Comparison of ENCODE assay signal across 9 mouse cellular contexts in the genomic region with DNA sequence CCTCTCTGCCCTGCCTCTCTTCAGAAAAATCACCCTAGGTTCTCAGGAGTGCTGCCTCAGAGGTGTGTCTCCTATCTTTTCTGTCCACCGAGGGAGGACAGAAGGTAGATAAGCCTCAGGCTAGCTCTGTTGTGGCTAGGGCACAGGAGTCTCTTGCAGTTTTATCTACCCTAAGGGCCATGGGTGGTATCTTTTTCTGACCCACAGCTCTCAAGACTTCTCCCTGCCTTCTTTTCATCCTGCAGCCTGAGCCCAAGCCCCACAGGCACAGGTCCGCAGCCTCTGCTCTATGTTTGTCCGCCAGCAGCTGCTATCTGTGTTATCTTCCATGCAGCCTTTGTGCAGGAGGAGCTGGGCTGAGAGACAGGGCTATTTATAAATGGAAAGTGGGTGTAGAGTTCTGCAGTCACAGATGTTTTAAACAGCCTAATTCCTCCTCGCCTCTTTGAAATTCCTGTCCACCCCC. TPM values are rescaled to one million over a fixed set of nuclear protein-coding genes. Genes with fewer than 3 reads are reported as not detected.
DNase-seq lines count a peak whose midpoint lies in the region; ATAC-seq and TF ChIP-seq lines count a peak whose summit lies in the region.
"Had no signal": no experiment of that assay in that cellular context is flagged by ENCODE, and none has a peak within 500 bp of the region (broad histone marks: within the 10 kb centered on the region; RNA-seq: fewer than 3 reads in every experiment).

No protein-coding gene starts in this region.

- H3K27me3 ChIP-seq in heart, embryonic 14.5 days (ENCODE audit: control insufficient read depth, insufficient read depth, low read length) = no peaks in the 10 kb centered on the region
- no peaks in the 10 kb centered on the region for H3K27me3 ChIP-seq in liver, embryonic 15.5 days
- no peaks in the 10 kb centered on the region for H3K27me3 ChIP-seq in stomach, embryonic 16.5 days (ENCODE audit: control insufficient read depth, insufficient read depth, low read length)
- H3K27me3 ChIP-seq: limb, embryonic 15.5 days had no signal

- peaks cover 30% of the 10 kb centered on the region for H3K36me3 ChIP-seq in heart, embryonic 14.5 days (ENCODE audit: control insufficient read depth, insufficient read depth, low read length)
- peaks cover 27% of the 10 kb centered on the region for H3K36me3 ChIP-seq in liver, embryonic 15.5 days (replicated peaks)
- H3K36me3 ChIP-seq in stomach, embryonic 16.5 days (ENCODE audit: control insufficient read depth, insufficient read depth, low read length) = peaks cover 9% of the 10 kb centered on the region

- H3K4me2 ChIP-seq in heart, embryonic 14.5 days (ENCODE audit: low read length) = peak overlapping the region; percentile 63
- peak overlapping the region; percentile 63 for H3K4me2 ChIP-seq in liver, embryonic 15.5 days
- no peak overlapping the region for H3K4me2 ChIP-seq in stomach, embryonic 16.5 days (ENCODE audit: low read depth, low read length)
- H3K4me2 ChIP-seq: limb, embryonic 15.5 days had no signal

- no peaks in the 10 kb centered on the region for H3K9me3 ChIP-seq in heart, embryonic 14.5 days (ENCODE audit: control insufficient read depth, low read length)
- H3K9me3 ChIP-seq in liver, embryonic 15.5 days (replicated peaks) = no peaks in the 10 kb centered on the region
- no peaks in the 10 kb centered on the region for H3K9me3 ChIP-seq in stomach, embryonic 16.5 days (replicated peaks; ENCODE audit: control insufficient read depth, low read length)
- H3K9me3 ChIP-seq: limb, embryonic 15.5 days had no signal

- peak overlapping the region; percentile 58 for H3K9ac ChIP-seq in heart, embryonic 14.5 days (ENCODE audit: low read length)
- peak overlapping the region; percentile 28 for H3K9ac ChIP-seq in liver, embryonic 15.5 days
- H3K9ac ChIP-seq in stomach, embryonic 16.5 days (ENCODE audit: low read length) = no peak overlapping the region
- H3K9ac ChIP-seq: limb, embryonic 15.5 days had no signal

- H3K27ac ChIP-seq in layer of hippocampus, adult 2 months = peak overlapping the region; percentile 92
- H3K27ac ChIP-seq in heart, embryonic 14.5 days (replicated peaks in 1 of 2; ENCODE audit: control insufficient read depth in 1 of 2, insufficient read depth in 1 of 2, low read depth in 2 of 2, low read length in 2 of 2) = peak overlapping the region; percentile 87 to 97
- H3K27ac ChIP-seq in liver, embryonic 15.5 days (replicated peaks) = peak overlapping the region; percentile 88
- H3K27ac ChIP-seq in stomach, embryonic 16.5 days (ENCODE audit: low read length) = no peak overlapping the region
- H3K27ac ChIP-seq: limb, embryonic 15.5 days had no signal

- peak; percentile 79 for ATAC-seq in common myeloid progenitor, adult 5-6 weeks (replicated peaks; ENCODE audit: low read depth, poor library complexity, severe bottlenecking)
- peak; percentile 84 for ATAC-seq in heart, embryonic 14.5 days (ENCODE audit: insufficient number of reproducible peaks, insufficient read depth, low FRiP score, low read depth)
- ATAC-seq in liver, embryonic 15.5 days (ENCODE audit: insufficient read depth) = peak; percentile 93
- peak; percentile 78 for ATAC-seq in stomach, embryonic 16.5 days (ENCODE audit: insufficient read depth, low FRiP score)
- no peak for ATAC-seq in inflammation-experienced regulatory T-cells, adult 6 months
- no peak for ATAC-seq in granulocyte monocyte progenitor cell, adult 5-6 weeks (replicated peaks; ENCODE audit: poor library complexity, severe bottlenecking)

- WGBS in heart, embryonic 14.5 days = 3% methylated on average over 4 of the region's 4 CpGs
- 8% methylated on average over 4 of the region's 4 CpGs for WGBS in liver, embryonic 15.5 days (ENCODE audit: insufficient replicate concordance)
- WGBS in stomach, embryonic 16.5 days = 9% methylated on average over 4 of the region's 4 CpGs

- no peak for TF ChIP-seq CTCF in layer of hippocampus, adult 2 months (conservative IDR thresholded peaks at IDR 0.05)

- peaks cover 9 to 35% of the 10 kb centered on the region in 2 experiments for H3K4me1 ChIP-seq in heart, embryonic 14.5 days (ENCODE audit: control insufficient read depth in 2 of 2, insufficient read depth in 2 of 2, low read length in 2 of 2)
- H3K4me1 ChIP-seq in liver, embryonic 15.5 days (replicated peaks) = peaks cover 54% of the 10 kb centered on the region
- H3K4me1 ChIP-seq in stomach, embryonic 16.5 days (ENCODE audit: control insufficient read depth, insufficient read depth, low read length) = peaks cover 10% of the 10 kb centered on the region
- H3K4me1 ChIP-seq: limb, embryonic 15.5 days had no signal

- peak in 1 of 2 experiments; percentile 73 for DNase-seq in layer of hippocampus, adult 2 months (ENCODE audit: low spot score in 2 of 2)
- no peak for DNase-seq in layer of hippocampus, postnatal 14 days (ENCODE audit: low spot score in 2 of 2)

- no peak overlapping the region for H3K4me3 ChIP-seq in layer of hippocampus, adult 2 months
- peak overlapping the region in 1 of 2 experiments; percentile 2; a peak in 1 of 4 replicates for H3K4me3 ChIP-seq in heart, embryonic 14.5 days (ENCODE audit: control insufficient read depth in 1 of 2, insufficient read depth in 1 of 2, low read depth in 1 of 2, low read length in 2 of 2)
- H3K4me3 ChIP-seq in liver, embryonic 15.5 days (replicated peaks) = peak overlapping the region; percentile 9
- no peak overlapping the region for H3K4me3 ChIP-seq in stomach, embryonic 16.5 days (replicated peaks; ENCODE audit: low read length)
- H3K4me3 ChIP-seq: limb, embryonic 15.5 days had no signal

RNA-seq across cellular contexts. Expression of gene C1qtnf4, which starts 15.5 kb away (rescaled TPM):
- total RNA-seq in layer of hippocampus, adult 2 months (2021) = 100 to 1,000 TPM; 184 to 200 TPM
- total RNA-seq in layer of hippocampus, postnatal 14 days (2021) = 100 to 1,000 TPM; 172 to 176 TPM
- not detected in 2 replicates for total RNA-seq in common myeloid progenitor, adult 5-6 weeks (2017)
- 19.4 and 22.2 TPM in 2 replicates for polyA plus RNA-seq in heart, embryonic 14.5 days (2014; fragmentation: Nextera tagmentation; extraction: Ambion mirVana)
- 1.9 and 2.0 TPM in 2 replicates for polyA plus RNA-seq in liver, embryonic 15.5 days (2015; fragmentation: Nextera tagmentation; extraction: Ambion mirVana)
- 5.3 and 5.7 TPM in 2 replicates for polyA plus RNA-seq in stomach, embryonic 16.5 days (2015; fragmentation: Nextera tagmentation; extraction: Ambion mirVana)
- polyA plus RNA-seq in inflammation-experienced regulatory T-cells, adult 6 months (2017; shearing (Covaris generic)) = 1 to 10 TPM in 2 of 3 experiments, under 1 TPM in 1; 0.65 to 1.7 (median 1.2) TPM
- total RNA-seq in granulocyte monocyte progenitor cell, adult 5-6 weeks (2014; fragmentation: Nextera tagmentation) = not detected in 2 replicates
- not detected in 2 replicates for total RNA-seq in granulocyte monocyte progenitor cell, adult 5-6 weeks (2017)

RNA-seq across cellular contexts. Expression of gene Mtch2, which starts 23.2 kb away (rescaled TPM):
- 100 to 1,000 TPM; 114 to 129 TPM for total RNA-seq in layer of hippocampus, adult 2 months (2021)
- total RNA-seq in layer of hippocampus, postnatal 14 days (2021) = 100 to 1,000 TPM; 134 to 139 TPM
- 139 and 181 TPM in 2 replicates for total RNA-seq in common myeloid progenitor, adult 5-6 weeks (2017)
- polyA plus RNA-seq in heart, embryonic 14.5 days (2014; fragmentation: Nextera tagmentation; extraction: Ambion mirVana) = 277 and 286 TPM in 2 replicates
- 114 and 116 TPM in 2 replicates for polyA plus RNA-seq in liver, embryonic 15.5 days (2015; fragmentation: Nextera tagmentation; extraction: Ambion mirVana)
- 221 and 238 TPM in 2 replicates for polyA plus RNA-seq in stomach, embryonic 16.5 days (2015; fragmentation: Nextera tagmentation; extraction: Ambion mirVana)
- polyA plus RNA-seq in inflammation-experienced regulatory T-cells, adult 6 months (2017; shearing (Covaris generic)) = 100 to 1,000 TPM; 115 to 143 (median 119) TPM
- 152 and 169 TPM in 2 replicates for total RNA-seq in granulocyte monocyte progenitor cell, adult 5-6 weeks (2014; fragmentation: Nextera tagmentation)
- 206 and 241 TPM in 2 replicates for total RNA-seq in granulocyte monocyte progenitor cell, adult 5-6 weeks (2017)

RNA-seq across cellular contexts. Expression of gene Kbtbd4, which starts 34.4 kb away (rescaled TPM):
- total RNA-seq in layer of hippocampus, adult 2 months (2021) = 10 to 100 TPM; 38.1 to 39.5 TPM
- 10 to 100 TPM; 31.3 to 38.8 TPM for total RNA-seq in layer of hippocampus, postnatal 14 days (2021)
- total RNA-seq in common myeloid progenitor, adult 5-6 weeks (2017) = 26.1 and 35.8 TPM in 2 replicates
- polyA plus RNA-seq in heart, embryonic 14.5 days (2014; fragmentation: Nextera tagmentation; extraction: Ambion mirVana) = 20.6 and 24.8 TPM in 2 replicates
- 16.1 and 17.6 TPM in 2 replicates for polyA plus RNA-seq in liver, embryonic 15.5 days (2015; fragmentation: Nextera tagmentation; extraction: Ambion mirVana)
- 29.7 and 32.4 TPM in 2 replicates for polyA plus RNA-seq in stomach, embryonic 16.5 days (2015; fragmentation: Nextera tagmentation; extraction: Ambion mirVana)
- 10 to 100 TPM; 44.8 to 51.0 (median 45.0) TPM for polyA plus RNA-seq in inflammation-experienced regulatory T-cells, adult 6 months (2017; shearing (Covaris generic))
- total RNA-seq in granulocyte monocyte progenitor cell, adult 5-6 weeks (2014; fragmentation: Nextera tagmentation) = 14.4 and 16.4 TPM in 2 replicates
- 18.1 and 26.1 TPM in 2 replicates for total RNA-seq in granulocyte monocyte progenitor cell, adult 5-6 weeks (2017)

RNA-seq across cellular contexts. Expression of gene Ndufs3, which starts 34.5 kb away (rescaled TPM):
- 100 to 1,000 TPM; 224 to 255 TPM for total RNA-seq in layer of hippocampus, adult 2 months (2021)
- 100 to 1,000 TPM; 226 to 232 TPM for total RNA-seq in layer of hippocampus, postnatal 14 days (2021)
- 77.5 and 102 TPM in 2 replicates for total RNA-seq in common myeloid progenitor, adult 5-6 weeks (2017)
- polyA plus RNA-seq in heart, embryonic 14.5 days (2014; fragmentation: Nextera tagmentation; extraction: Ambion mirVana) = 410 and 423 TPM in 2 replicates
- polyA plus RNA-seq in liver, embryonic 15.5 days (2015; fragmentation: Nextera tagmentation; extraction: Ambion mirVana) = 134 and 136 TPM in 2 replicates
- 221 and 234 TPM in 2 replicates for polyA plus RNA-seq in stomach, embryonic 16.5 days (2015; fragmentation: Nextera tagmentation; extraction: Ambion mirVana)
- 100 to 1,000 TPM; 108 to 135 (median 118) TPM for polyA plus RNA-seq in inflammation-experienced regulatory T-cells, adult 6 months (2017; shearing (Covaris generic))
- total RNA-seq in granulocyte monocyte progenitor cell, adult 5-6 weeks (2014; fragmentation: Nextera tagmentation) = 159 TPM in 2 replicates
- 93.2 and 128 TPM in 2 replicates for total RNA-seq in granulocyte monocyte progenitor cell, adult 5-6 weeks (2017)

Comparison
In these comparisons a context has a peak if more than half of its experiments do, and no peak if none do; other contexts are left out.
1. ATAC-seq: peak in common myeloid progenitor, adult 5-6 weeks (single experiment), heart, embryonic 14.5 days (single experiment), liver, embryonic 15.5 days (single experiment) and stomach, embryonic 16.5 days (single experiment); none in inflammation-experienced regulatory T-cells, adult 6 months (single experiment) and granulocyte monocyte progenitor cell, adult 5-6 weeks (single experiment).
2. RNA of gene C1qtnf4, which starts 15.5 kb away (total RNA-seq): 184 to 200 TPM in layer of hippocampus, adult 2 months and 172 to 176 TPM in layer of hippocampus, postnatal 14 days; not detected in common myeloid progenitor, adult 5-6 weeks and not detected in granulocyte monocyte progenitor cell, adult 5-6 weeks; every median in the first group is over 100 times any median in the second.